Mouse (Mus musculus) C2C12 (cell line): ENCODE measurements around the gene St8sia1.
"Not testable (repeated sequence)": the region's sequence is repeated elsewhere in the genome, so short reads cannot be mapped to it uniquely, and the experiment has no call there.

Source experiments
- CTCF ChIP-seq: IDR thresholded peaks from one replicate; pipeline ENCODE4 v1.5.1; 2011; ENCODE audit not compliant: control insufficient read depth, insufficient read depth, insufficient read length
- FOSL1 ChIP-seq: IDR thresholded peaks from one replicate; pipeline ENCODE4 v1.8.0; 2011; ENCODE audit warnings: mild to moderate bottlenecking, low read length; ENCODE audit not compliant: poor library complexity, insufficient read depth, severe bottlenecking
- MAX ChIP-seq: IDR thresholded peaks from one replicate; pipeline ENCODE4 v1.6.1; 2011; ENCODE audit warnings: mild to moderate bottlenecking, control low read depth
- USF1 ChIP-seq: IDR thresholded peaks from one replicate; pipeline ENCODE4 v1.6.1; 2011; ENCODE audit warnings: low read depth, mild to moderate bottlenecking, control low read depth, moderate library complexity

- TF ChIP-seq CTCF, MAX, FOSL1, USF1: not testable (repeated sequence)
These were observed 22.5 kb upstream of the St8sia1 start for GRCm38 (mm10) chr6:142986706-142987105.
